Mouse (Mus musculus) ES-Bruce4 (cell line): ENCODE measurements around the gene Exoc4.

Experiments
- CTCF ChIP-seq: IDR thresholded peaks from one replicate; pipeline ENCODE4 v1.8.1; 2011; ENCODE audit warnings: low read depth, low read length
- EP300 ChIP-seq: IDR thresholded peaks from 2 replicates; pipeline ENCODE4 v1.6.1; 2011; ENCODE audit warnings: low read depth, low read length; ENCODE audit not compliant: insufficient read depth
- POLR2A ChIP-seq: IDR thresholded peaks from one replicate; pipeline ENCODE4 v1.8.1; 2011; ENCODE audit warnings: low read length; ENCODE audit not compliant: insufficient read depth

DNA sequence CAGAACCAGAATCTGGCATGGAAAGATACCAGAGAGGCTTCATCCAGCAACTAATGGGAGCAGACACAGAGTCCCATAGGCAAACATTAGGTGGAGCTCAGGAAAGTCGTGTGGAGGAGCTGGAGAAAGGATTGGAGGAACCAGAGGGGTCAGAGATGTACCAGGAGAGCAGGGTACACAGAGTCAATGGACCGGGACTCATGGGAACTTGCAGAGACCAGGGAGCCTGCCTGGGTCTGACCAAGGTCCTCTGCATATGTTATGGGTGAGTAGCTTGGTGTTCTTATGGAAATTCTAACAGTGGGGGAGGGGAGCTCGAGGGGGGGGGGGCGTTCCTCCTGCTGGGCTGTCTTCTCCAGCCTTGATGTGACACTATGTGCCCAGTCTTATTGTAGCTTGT, 749.7 kb downstream of the Exoc4 start:
- TF ChIP-seq EP300 (no peak), CTCF (no peak), POLR2A (no peak)
